Mouse (Mus musculus) thymus, postnatal 14 days (tissue): ENCODE results near the gene Cd300lg.

Experiments used
- DNase-seq: peaks from one replicate; pipeline ENCODE4 v3.0.0; 2021

Gene Cd300lg

DNA sequence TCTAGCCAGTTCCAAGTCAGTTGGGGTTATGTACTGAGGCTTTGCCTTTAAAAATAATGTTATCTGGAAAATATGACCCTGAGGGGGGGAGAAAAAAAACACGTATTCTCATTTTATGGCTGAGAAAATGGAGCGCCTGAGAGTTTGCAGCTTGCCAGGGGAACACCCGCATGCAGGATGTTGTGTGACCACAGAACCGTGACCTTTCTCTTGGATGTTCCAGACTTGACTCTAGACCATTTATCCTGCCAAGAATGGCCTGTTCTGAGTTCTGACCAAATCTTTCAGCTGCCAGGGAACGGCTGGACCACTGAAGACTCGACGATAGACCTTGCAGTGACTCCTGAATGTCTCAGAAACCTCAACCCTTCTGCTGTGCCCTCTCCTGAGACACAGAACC lies 11.9 kb downstream of the Cd300lg start:
- no peak for DNase-seq

- DNase-seq: peak; percentile 26
Measured at GRCm38 (mm10) chr11:102053847-102054246, 12.5 kb downstream of the Cd300lg start.

DNA sequence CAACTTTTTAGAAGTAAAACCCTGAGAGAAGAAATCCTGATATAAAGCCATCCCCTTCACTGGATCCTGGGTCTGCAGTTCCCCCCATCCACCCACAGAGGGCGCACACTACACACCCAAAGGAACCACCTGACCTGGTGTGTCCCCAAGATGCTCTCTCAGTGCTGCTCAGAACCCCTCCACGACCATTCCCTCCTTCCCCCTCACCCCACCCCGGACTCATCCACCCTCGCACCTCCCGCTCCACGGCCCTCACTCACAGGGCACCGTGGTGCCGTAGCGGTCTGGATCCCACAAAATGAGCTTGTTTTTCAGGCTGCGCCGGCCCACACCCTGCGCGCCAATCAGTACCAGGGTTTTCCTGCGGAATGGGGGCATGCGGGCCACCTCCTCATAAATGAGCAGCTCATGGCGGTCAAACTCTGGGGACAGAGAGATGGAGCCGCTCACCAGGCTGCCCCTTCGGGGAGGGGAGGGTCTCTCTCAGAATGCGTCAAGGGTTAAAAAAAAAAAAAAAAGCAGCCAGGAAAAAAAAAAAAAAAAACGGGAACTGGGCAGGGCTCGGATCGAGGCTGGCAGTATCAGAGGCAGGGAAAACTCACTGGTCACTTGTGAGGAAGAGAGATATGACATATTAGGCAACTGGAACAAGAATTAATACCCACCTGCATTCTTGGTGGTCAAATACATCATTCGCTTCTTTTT lies 20.1 kb downstream of the Cd300lg start:
- peak; percentile 64 for DNase-seq

DNA sequence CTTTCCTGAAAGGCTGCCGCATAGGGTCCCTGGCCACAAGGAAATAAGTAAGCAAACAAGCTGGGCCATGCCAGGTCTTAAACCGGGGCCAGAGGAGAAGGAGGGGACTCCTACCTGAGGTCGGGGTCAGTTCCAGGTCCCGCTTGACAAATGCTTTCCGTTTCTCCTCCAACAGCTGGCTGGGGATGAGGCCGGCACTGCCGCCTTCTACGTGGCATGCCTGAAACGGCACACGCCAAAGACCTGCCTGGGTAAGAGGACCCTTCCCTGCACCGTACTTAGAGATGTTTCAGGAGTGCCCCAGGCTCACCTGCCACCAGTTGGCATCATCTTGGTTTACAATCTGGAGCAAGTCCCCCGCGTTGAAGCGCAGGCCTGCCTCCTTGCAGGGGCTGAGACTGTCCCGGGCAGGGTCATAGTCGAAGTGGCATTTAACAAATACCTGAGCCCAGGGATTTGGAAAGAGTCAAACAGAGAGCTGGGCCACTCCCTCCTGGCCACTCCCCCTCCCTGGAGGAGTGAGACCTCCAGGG lies 20.7 kb downstream of the Cd300lg start:
- DNase-seq: no peak

DNA sequence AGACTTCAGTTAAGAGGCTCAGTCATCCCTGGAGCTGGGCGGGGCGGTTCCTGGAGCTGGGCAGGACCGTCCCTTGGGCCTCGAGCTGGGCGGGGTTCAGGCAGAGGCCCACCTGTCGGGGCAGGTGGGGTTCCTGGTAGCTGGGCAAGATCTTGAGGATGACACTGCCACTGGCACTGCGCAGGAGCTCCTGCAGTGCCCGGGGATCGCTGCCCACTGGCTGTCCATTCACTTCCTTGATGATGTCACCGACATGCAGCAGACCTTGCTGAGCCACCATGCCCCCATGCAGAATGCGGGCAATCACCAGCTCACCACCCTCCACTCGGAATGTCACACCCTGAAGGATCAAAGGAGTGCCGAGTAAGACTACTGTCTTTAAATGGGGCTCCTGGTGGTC lies 21.8 kb downstream of the Cd300lg start:
- no peak for DNase-seq

DNA sequence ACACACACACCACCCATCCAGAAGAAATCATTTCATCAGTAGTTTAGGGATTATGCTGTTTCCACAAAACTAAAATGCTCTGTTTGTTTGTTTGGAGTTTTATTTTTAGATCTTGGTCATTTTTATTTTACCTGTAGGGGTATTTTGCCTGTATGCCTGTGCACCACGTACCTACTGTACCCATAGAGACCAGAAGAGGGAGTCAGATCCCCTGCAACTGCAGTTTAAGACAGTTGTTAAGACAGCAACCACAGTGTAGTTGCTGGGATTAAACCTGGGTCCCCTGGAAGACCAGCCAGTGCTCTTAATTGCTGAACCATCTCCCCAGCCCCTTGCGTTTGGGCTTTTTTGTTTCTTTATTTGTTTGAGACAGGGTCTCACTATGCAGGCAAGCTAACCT lies 27.7 kb downstream of the Cd300lg start:
- DNase-seq: no peak

GRCm38 (mm10) chr11:102069633-102070032 lies 28.3 kb downstream of the Cd300lg start:
- no peak for DNase-seq

DNA sequence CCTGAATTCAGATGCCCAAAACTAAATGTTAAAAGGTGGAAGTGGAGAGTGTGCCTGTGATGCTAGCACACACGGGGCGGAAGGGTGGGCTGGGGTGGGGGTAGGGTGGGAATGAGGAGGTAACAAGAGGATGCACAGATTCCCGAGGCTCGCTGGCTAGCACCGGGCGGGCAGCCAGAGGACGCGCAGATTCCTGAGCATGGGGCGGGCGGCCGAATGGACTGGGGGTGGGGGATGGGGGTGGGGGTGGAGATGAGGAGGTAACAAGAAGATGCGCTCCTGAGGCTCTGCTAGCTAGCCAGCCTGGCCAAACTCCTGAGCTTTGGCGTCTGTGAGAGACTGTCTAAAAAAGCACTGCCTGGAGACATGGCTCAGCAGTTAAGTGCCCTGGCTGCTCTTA lies 29.1 kb downstream of the Cd300lg start:
- DNase-seq: no peak

DNA sequence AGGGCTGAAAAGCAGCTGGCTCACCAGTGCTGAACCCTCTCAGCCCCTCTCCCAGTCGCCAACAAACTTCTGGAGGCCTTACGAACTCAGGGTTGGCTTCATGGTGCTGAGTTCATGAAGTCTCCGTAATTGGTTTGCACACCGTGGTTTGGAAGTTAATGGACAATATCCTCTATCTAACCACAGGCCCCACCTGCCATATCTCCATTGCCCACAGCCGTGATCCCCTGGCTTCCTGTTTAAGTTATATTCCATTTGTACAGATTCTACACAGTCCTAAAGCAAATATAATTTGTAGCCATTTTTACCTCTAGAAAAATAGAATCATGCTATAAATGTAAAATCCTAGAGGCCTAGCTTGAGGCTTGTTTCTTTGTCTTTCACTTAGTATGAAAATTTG lies 31.4 kb downstream of the Cd300lg start:
- DNase-seq: no peak

GRCm38 (mm10) chr11:102073722-102074121 lies 32.4 kb downstream of the Cd300lg start:
- DNase-seq: no peak

- peak; percentile 33 for DNase-seq
Measured at GRCm38 (mm10) chr11:102082322-102082721, 41.0 kb downstream of the Cd300lg start.

- no peak for DNase-seq
Measured at GRCm38 (mm10) chr11:102083193-102083592, 41.9 kb downstream of the Cd300lg start.

DNA sequence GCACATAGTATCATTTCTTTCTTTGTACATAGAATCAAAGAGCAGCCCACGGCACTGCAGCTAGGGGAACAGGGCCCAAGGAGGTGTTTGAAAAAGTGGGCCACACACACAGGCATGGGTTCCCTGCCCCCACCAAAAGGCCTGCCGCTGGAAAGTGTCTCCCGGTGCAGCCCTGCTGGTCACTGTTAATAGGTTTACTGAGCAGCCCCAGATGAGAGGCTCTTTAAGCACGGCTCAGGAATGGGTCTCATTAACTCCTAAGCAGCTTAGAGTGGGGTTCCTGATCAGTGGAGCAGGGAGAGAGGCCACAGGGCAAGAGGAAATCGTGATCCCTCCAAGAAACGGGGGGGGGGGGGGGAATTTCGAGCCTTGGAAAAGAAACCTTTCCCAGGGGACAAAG lies 42.9 kb downstream of the Cd300lg start:
- no peak for DNase-seq

DNA sequence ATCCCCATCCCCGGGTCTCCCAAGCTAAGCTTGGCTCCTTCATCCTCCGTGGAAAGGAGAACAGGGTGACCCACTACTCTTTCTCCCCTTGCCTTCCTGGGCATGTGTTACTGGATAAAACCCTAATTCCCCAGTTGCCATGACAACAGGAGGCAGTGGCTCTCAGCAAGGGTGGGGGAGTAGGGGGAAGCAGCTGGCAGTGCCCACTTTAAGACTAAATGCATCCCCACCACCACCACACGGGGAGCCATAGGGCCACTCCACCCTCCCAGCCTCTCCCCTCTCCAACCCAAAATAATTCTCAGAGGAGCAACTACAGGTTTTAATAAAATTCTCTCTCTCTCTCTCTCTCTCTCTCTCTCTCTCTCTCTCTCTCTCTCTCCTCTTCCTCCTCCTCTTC lies 45.0 kb downstream of the Cd300lg start:
- no peak for DNase-seq

DNA sequence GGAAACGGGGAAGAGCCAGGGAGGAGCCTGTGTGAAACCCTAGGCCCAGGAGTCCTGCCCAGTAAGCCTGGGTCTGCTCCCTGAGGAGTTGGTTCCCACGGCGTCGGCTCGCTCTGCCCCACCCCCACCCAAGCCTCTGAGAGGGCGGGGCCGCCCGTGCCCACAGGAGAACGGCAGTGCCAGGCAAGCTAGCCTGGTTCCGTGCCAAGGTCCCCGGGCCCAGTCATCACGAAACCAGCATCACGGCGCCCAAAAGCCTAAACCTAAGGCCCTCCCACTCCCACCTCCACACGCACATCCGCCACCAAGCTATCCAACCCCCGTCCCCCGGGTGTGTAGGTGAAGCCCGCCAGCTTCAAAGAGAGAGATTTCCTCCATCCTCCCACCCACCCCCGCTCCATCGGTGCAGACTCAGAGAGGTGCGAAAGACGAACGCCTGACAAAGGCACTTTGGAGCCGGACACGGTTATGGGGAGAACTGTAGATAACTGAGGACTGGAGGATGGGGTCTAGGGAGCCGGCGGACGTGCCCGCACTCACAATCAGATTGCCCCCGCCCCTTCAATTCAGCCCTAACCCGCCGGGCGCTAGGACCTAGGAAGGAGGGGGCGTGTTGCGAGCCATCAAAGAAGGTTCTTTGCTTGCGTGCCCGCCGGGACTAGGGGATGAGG lies 45.9 kb downstream of the Cd300lg start:
- DNase-seq: peak; percentile 56

GRCm38 (mm10) chr11:102087931-102088898 lies 46.9 kb downstream of the Cd300lg start, which contains the start of gene Mpp2:
Gene Mpp2 (minus strand): TSS chr11:102088515.
- DNase-seq: no peak

GRCm38 (mm10) chr11:102089088-102089808 lies 47.9 kb downstream of the Cd300lg start:
- peak; percentile 7 for DNase-seq

DNA sequence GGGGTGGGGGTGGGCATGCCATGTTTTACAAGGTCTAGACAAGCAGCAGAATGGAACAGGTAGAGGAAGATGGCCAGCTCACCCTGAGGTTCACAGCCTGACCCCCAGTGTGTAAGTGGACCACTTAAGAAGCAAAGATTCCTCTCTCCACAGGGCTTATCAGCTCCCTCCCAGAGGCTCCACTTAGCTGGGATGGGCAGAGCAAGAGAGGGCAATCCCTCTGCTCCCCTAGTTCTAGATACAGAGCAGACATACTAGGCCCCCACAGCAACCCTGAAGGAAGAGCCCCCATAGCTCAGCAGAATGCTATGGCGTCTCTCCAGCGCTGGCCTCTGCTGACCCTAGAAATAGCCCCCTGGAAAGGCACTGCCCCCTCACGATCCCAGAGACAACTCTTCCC lies 54.4 kb downstream of the Cd300lg start:
- DNase-seq: no peak

GRCm38 (mm10) chr11:102096446-102096845 lies 55.1 kb downstream of the Cd300lg start:
- no peak for DNase-seq

GRCm38 (mm10) chr11:102096887-102097391 lies 55.6 kb downstream of the Cd300lg start:
- peak; percentile 53 for DNase-seq

GRCm38 (mm10) chr11:102101219-102101618 lies 59.9 kb downstream of the Cd300lg start, which contains the start of gene Ppy:
Gene Ppy (minus strand): TSS chr11:102101319.
- DNase-seq: no peak
